Mouse (Mus musculus) macrophage (primary cell): Measurements from ENCODE around the gene Cyp2j6. TPM values are rescaled to one million over a fixed set of nuclear protein-coding genes. Genes with fewer than 3 reads are reported as not detected.

ENCODE experiments used
- H3K27ac ChIP-seq: fragments of 350-480 bp; formaldehyde crosslinking; 2 replicates; pipeline ENCODE4 v1.9.0; 2021
- H3K36me3 ChIP-seq: fragments of 350-480 bp; formaldehyde crosslinking; 2 replicates; pipeline ENCODE4 v1.9.0; 2021; ENCODE audit errors: inconsistent target
- H3K4me3 ChIP-seq: fragments of 350-480 bp; formaldehyde crosslinking; 2 replicates; pipeline ENCODE4 v1.9.0; 2021; ENCODE audit errors: inconsistent target
- H3K79me2 ChIP-seq: fragments of 350-480 bp; formaldehyde crosslinking; 2 replicates; pipeline ENCODE4 v1.9.0; 2021; ENCODE audit errors: inconsistent target
- WGBS: methylation state at CpG from one replicate; pipeline ENCODE4 v1.1.7; 2026; ENCODE audit warnings: inconsistent platforms; ENCODE audit not compliant: missing documents; 5-methylcytosine and 5-hydroxymethylcytosine counted together
- polyA plus RNA-seq: library from polyadenylated mRNA; stranded (reverse); fragments of 250-400 nt; gene quantifications from 3 replicates; pipeline ENCODE4 v1.2.4, GENCODE M21; 2018; ENCODE audit warnings: inconsistent platforms

Cyp2j6 gene
- polyA plus RNA-seq, 1 experiment from 2014 or later, result 6.8 TPM

GRCm38 (mm10) chr4:96510083-96510482 lies 43.4 kb downstream of the Cyp2j6 start:
- Histone ChIP-seq H3K79me2 (no peaks in the 10 kb centered on the region), H3K4me3 (no peak overlapping the region), H3K36me3 (no peaks in the 10 kb centered on the region), H3K27ac (no peak overlapping the region)
- WGBS, result 5% methylated on average over 3 of the region's 3 CpGs

- no peaks in the 10 kb centered on the region for H3K36me3 ChIP-seq
- no peak within 1 kb of the TSS for H3K4me3 ChIP-seq
- H3K79me2 ChIP-seq, result no peaks in the 10 kb centered on the region
- 92% methylated on average over 1 of the region's 1 CpGs for WGBS
- H3K27ac ChIP-seq, result no peak within 1 kb of the TSS
Observed at GRCm38 (mm10) chr4:96507286-96507685, 46.2 kb downstream of the Cyp2j6 start, which contains the start of gene Cyp2j8. Cyp2j8 (minus strand) TSS chr4:96507386.

Other genes starting within 250 kb of the Cyp2j6 start
- not detected in 3 replicates for gene Cyp2j11, start 205.0 kb downstream of the Cyp2j6 start, polyA plus RNA-seq
- not detected in 3 replicates for gene Cyp2j8, start 46.3 kb downstream of the Cyp2j6 start, polyA plus RNA-seq
- 0.12 to 0.33 TPM (median 0.20 TPM) in 3 replicates for gene Cyp2j9, start 37.9 kb upstream of the Cyp2j6 start, polyA plus RNA-seq
- gene Cyp2j5, start 110.5 kb upstream of the Cyp2j6 start, polyA plus RNA-seq, result not detected in 3 replicates
- gene Gm12695, start 231.5 kb upstream of the Cyp2j6 start, polyA plus RNA-seq, result not detected in 3 replicates